In genomic region chr6:108448016-108448735, GRCm38 (mm10) we compare ENCODE assay signal across 7 mouse cellular contexts.
DNase-seq lines count a peak whose midpoint lies in the region; ATAC-seq and TF ChIP-seq lines count a peak whose summit lies in the region.

No protein-coding gene starts in this region.

- H3K27ac ChIP-seq in limb, embryonic 15.5 days: peak overlapping the region; percentile 81
- H3K27ac ChIP-seq in midbrain, embryonic 13.5 days: no peak overlapping the region

- WGBS in limb, embryonic 15.5 days: 43% methylated on average over 11 of the region's 11 CpGs
- 81% methylated on average over 11 of the region's 11 CpGs for WGBS in midbrain, embryonic 13.5 days

- no peaks in the 10 kb centered on the region for H3K9me3 ChIP-seq in limb, embryonic 15.5 days
- H3K9me3 ChIP-seq in midbrain, embryonic 13.5 days: no peaks in the 10 kb centered on the region

- peaks cover 20% of the 10 kb centered on the region for H3K4me1 ChIP-seq in limb, embryonic 15.5 days
- no peaks in the 10 kb centered on the region for H3K4me1 ChIP-seq in midbrain, embryonic 13.5 days (replicated peaks)

- no peaks in the 10 kb centered on the region for H3K36me3 ChIP-seq in C2C12 (ENCODE audit: control insufficient read depth, insufficient read depth)
- no peaks in the 10 kb centered on the region for H3K36me3 ChIP-seq in limb, embryonic 15.5 days
- H3K36me3 ChIP-seq in midbrain, embryonic 13.5 days: no peaks in the 10 kb centered on the region

- peak; percentile 79 for DNase-seq in 3134 (ENCODE audit: extremely low read depth, insufficient read length, low spot score)
- no peak for DNase-seq in embryo, embryonic 11 days
- DNase-seq in ovary, postnatal 14 days (ENCODE audit: low spot score): no peak

- ATAC-seq in granulocyte monocyte progenitor cell, adult 5-6 weeks (replicated peaks; ENCODE audit: poor library complexity, severe bottlenecking): peak; percentile 75
- peak; percentile 61; the same call in 1 of the 2 replicates for ATAC-seq in limb, embryonic 15.5 days (ENCODE audit: insufficient number of reproducible peaks, low FRiP score, low TSS enrichment, low read depth)
- no peak for ATAC-seq in midbrain, embryonic 13.5 days

- H3K79me3 ChIP-seq in C2C12 (ENCODE audit: low read depth): no peaks in the 10 kb centered on the region

- no peak for TF ChIP-seq CTCF in C2C12 (IDR thresholded peaks at IDR 0.05; ENCODE audit: control insufficient read depth, insufficient read depth, insufficient read length)

- H3K4me3 ChIP-seq in C2C12 (ENCODE audit: insufficient read depth, poor library complexity, severe bottlenecking): no peak overlapping the region
- no peak overlapping the region for H3K4me3 ChIP-seq in limb, embryonic 15.5 days
- H3K4me3 ChIP-seq in midbrain, embryonic 13.5 days (replicated peaks): no peak overlapping the region

- no peaks in the 10 kb centered on the region for H3K79me2 ChIP-seq in C2C12 (ENCODE audit: control insufficient read depth, insufficient read depth)

- no peak overlapping the region for H3K4me2 ChIP-seq in limb, embryonic 15.5 days
- H3K4me2 ChIP-seq in midbrain, embryonic 13.5 days (replicated peaks): no peak overlapping the region

- no peaks in the 10 kb centered on the region for H3K27me3 ChIP-seq in C2C12 (ENCODE audit: control insufficient read depth, insufficient read depth, insufficient read length)
- H3K27me3 ChIP-seq in limb, embryonic 15.5 days: no peaks in the 10 kb centered on the region
- H3K27me3 ChIP-seq in midbrain, embryonic 13.5 days: no peaks in the 10 kb centered on the region

- no peak overlapping the region for H3K9ac ChIP-seq in limb, embryonic 15.5 days
- no peak overlapping the region for H3K9ac ChIP-seq in midbrain, embryonic 13.5 days (replicated peaks)

- no peak overlapping the region for H3ac ChIP-seq in C2C12 (ENCODE audit: control insufficient read depth, insufficient read length, low read depth)

TF ChIP-seq in C2C12, 6 proteins besides CTCF, POLR2A, EP300 and RAD21:
- TF ChIP-seq MYOD1 (IDR thresholded peaks at IDR 0.05; ENCODE audit: control insufficient read depth, insufficient read length, low read depth) (no peak), USF1 (IDR thresholded peaks at IDR 0.05; ENCODE audit: low read depth) (no peak), CEBPB (IDR thresholded peaks at IDR 0.05; ENCODE audit: low read depth) (peak; percentile 98), MAX (IDR thresholded peaks at IDR 0.05) (peak; percentile 42), FOSL1 (IDR thresholded peaks at IDR 0.05; ENCODE audit: insufficient read depth, low read length, poor library complexity, severe bottlenecking) (peak; percentile 58), MYOG (IDR thresholded peaks at IDR 0.05; ENCODE audit: control insufficient read depth, extremely low read depth, insufficient read length) (no peak)
TF ChIP-seq in C2C12: peak in this region for 3.
